Mouse (Mus musculus) testis, adult 2 months (tissue): ENCODE measurements around the gene Naga. TPM values are rescaled to one million over a fixed set of nuclear protein-coding genes. Genes with fewer than 3 reads are reported as not detected.

Experiments
- H3K27ac ChIP-seq: fragments of 200-500 bp; 2 replicates; pipeline ENCODE4 v1.5.1; 2012; ENCODE audit warnings: low read depth, low read length; ENCODE audit not compliant: control insufficient read depth, insufficient read depth
- H3K27me3 ChIP-seq: fragments of 200-500 bp; 2 replicates; pipeline ENCODE4 v1.6.1; 2012; ENCODE audit warnings: mild to moderate bottlenecking, low read length, moderate library complexity; ENCODE audit not compliant: control insufficient read depth, insufficient read depth
- H3K36me3 ChIP-seq: fragments of 200-500 bp; 2 replicates; pipeline ENCODE4 v1.6.1; 2012; ENCODE audit warnings: mild to moderate bottlenecking, low read length; ENCODE audit not compliant: control insufficient read depth, insufficient read depth
- H3K4me1 ChIP-seq: fragments of 200-500 bp; 2 replicates; pipeline ENCODE4 v1.6.1; 2012; ENCODE audit warnings: low read length; ENCODE audit not compliant: control insufficient read depth, insufficient read depth
- H3K4me3 ChIP-seq: fragments of 200-500 bp; 2 replicates; pipeline ENCODE4 v1.5.1; 2012; ENCODE audit warnings: low read depth, mild to moderate bottlenecking, low read length, moderate library complexity, mixed read lengths; ENCODE audit not compliant: control insufficient read depth
- CTCF ChIP-seq: fragments of 200-500 bp; IDR thresholded peaks from 2 replicates; pipeline ENCODE4 v1.5.1; 2012; ENCODE audit warnings: low read depth, mild to moderate bottlenecking, inconsistent platforms, low read length, moderate library complexity; ENCODE audit not compliant: control insufficient read depth, insufficient read depth, insufficient replicate concordance
- POLR2A ChIP-seq: fragments of 200-500 bp; IDR thresholded peaks from 2 replicates; pipeline ENCODE4 v1.6.1; 2012; ENCODE audit warnings: low read depth, mild to moderate bottlenecking, inconsistent platforms, low read length, moderate library complexity; ENCODE audit not compliant: control insufficient read depth
- polyA plus RNA-seq: library from polyadenylated mRNA; depleted of rRNA; stranded (reverse); fragments of >200 nt; gene quantifications from 2 replicates; pipeline ENCODE4 v1.2.3, GENCODE M21; 2012

Naga gene
- polyA plus RNA-seq, 1 experiment: 48.9 TPM

DNA sequence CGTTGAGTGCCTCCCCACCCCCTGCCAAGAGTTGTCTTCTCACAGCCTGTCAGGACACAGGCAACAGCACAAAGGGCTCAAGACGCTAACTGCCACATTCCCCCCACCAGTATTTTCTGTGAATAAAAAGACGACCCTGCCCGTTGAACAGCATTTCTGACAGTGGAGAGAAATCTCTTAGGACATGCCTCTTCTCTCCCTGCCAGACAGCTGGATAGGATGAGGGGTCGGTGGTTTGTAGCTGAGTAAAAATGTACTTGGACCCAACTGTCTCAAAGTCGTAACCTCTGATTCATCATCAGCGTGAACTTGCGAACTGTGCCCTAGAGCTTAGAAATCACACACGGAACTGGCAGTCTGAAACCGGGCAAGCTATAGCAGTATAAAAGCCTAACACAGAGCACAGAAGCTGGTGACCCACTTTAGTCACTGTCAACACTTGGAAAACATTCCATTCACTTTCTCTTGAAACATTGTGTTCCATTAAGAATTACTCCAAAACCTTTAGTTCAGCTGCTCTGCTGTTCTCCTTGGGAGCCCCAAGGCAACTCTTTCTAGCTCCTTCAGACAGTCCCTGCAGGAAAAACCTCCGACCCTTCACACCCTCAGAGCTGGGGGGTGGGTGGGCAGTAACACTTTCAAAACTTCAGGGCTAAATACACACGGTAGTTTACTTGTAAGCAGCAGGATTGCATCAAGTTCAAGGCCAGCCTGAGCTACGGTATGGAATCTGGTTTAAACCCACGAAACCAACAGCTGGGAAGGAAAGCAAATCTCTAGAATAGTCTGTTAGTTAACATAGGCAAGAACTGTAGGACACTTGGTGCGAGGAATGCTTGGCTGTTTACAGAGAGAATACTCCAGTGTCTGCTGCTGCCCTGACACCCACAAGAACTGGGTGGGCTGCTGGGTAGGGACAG is 39.8 kb upstream of the Naga start:
- H3K36me3 ChIP-seq: no peaks in the 10 kb centered on the region
- H3K27me3 ChIP-seq: no peaks in the 10 kb centered on the region
- no peak overlapping the region for H3K4me3 ChIP-seq
- peak overlapping the region; percentile 73 for H3K27ac ChIP-seq
- H3K4me1 ChIP-seq: peaks cover 13% of the 10 kb centered on the region
- no peak for TF ChIP-seq CTCF
- no peak for TF ChIP-seq POLR2A

DNA sequence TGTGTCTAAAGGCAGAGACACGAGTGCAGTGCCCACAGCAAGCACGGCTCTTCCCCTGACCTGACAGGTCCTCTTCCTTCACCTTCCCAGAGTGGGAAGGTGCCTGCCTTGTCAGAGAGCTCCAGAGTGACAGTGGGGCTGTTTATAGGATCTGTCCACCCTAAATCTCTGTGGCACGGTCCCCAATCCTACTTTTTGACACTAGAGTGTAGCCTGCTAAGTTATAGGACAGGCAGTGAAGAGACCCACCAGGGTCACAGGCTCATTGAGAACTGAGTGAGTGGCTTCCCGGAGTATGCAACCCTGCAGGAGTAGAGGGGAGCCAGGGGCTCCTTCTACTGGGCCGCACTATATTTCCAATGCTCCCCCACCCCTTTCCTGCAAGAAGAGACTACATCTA is 39.0 kb upstream of the Naga start:
- H3K4me1 ChIP-seq: peaks cover 13% of the 10 kb centered on the region
- H3K4me3 ChIP-seq: no peak overlapping the region
- no peaks in the 10 kb centered on the region for H3K36me3 ChIP-seq
- H3K27ac ChIP-seq: no peak overlapping the region
- H3K27me3 ChIP-seq: no peaks in the 10 kb centered on the region
- no peak for TF ChIP-seq POLR2A
- TF ChIP-seq CTCF: no peak

DNA sequence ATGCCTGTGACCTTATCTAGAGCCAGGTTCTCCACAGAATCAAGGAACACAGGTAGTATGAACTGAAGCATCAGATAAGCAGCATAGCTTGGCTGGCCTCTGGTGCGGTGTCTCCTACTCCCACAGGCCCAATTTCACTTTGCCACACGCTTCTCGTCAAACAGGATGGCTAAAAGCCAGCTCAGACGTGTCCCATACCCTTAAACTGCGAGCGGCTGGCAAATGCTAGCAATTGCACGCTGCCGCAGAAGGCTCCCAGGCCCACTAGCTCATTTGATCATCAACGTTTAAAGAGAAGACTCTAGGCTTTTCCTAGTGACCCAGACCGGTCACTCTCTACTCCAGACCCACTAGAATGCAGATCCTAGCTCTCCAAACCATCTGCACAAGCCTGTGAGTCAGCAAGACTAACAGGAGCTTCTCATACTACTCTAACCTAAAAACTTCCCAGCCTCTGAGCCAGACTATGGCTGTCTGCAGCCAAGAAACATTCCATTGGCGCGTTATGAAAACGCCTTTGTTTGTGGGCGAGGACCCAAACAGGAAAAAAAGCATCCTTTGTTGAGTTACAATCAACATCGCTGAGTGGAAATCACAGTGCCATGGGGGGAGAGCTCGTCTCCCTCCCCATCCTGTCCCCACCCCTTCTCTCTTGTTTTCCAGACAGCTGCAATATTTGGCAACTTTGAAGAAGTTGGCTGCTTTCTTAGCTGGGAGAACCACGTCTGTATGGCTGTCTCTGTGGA is 37.8 kb upstream of the Naga start:
- H3K27me3 ChIP-seq: no peaks in the 10 kb centered on the region
- TF ChIP-seq POLR2A (no peak), CTCF (no peak)
- no peak overlapping the region for H3K27ac ChIP-seq
- H3K4me1 ChIP-seq: peaks cover 11% of the 10 kb centered on the region
- H3K36me3 ChIP-seq: no peaks in the 10 kb centered on the region
- H3K4me3 ChIP-seq: no peak overlapping the region

DNA sequence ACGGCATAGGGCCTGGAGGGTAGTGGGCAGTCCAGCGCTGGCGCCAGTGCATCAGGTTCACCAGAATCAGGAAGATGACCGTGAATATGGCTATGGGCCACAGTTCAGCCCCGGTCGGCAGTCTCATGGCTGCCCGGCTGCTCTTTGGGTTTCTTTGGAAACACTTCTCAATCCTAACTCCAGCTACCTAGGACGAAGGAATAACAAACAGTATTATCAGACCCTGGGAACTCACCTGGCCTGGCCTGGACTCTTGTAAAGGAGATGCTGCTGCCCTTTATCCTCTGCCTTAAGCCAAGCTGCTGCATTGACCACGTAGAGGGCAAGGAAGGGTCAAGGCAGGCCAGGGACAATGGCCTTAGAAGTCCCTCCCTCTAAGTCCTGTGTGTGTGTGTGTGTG is 37.1 kb upstream of the Naga start:
- TF ChIP-seq CTCF (no peak), POLR2A (no peak)
- H3K36me3 ChIP-seq: no peaks in the 10 kb centered on the region
- H3K4me1 ChIP-seq: peaks cover 10% of the 10 kb centered on the region
- no peaks in the 10 kb centered on the region for H3K27me3 ChIP-seq
- no peak overlapping the region for H3K27ac ChIP-seq
- H3K4me3 ChIP-seq: no peak overlapping the region

DNA sequence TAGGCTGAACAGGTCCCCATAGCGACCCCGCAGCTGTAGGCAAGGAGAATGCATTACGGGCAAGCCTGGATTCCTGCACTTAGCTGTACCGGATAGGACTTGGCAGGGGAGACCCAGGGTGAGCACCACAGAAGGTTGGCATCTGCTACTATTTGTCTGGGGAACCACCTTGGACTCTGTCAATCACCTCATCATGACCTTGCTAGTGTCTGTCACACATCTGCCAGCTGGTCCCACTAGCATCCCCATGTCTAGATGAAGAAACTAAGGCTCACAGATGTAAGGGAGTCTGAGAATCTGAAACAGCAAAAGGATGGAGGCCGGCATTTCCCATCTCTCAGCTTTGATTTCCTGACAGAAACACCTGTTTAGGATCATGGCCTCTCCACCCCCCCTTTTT is 35.7 kb upstream of the Naga start:
- TF ChIP-seq CTCF (no peak), POLR2A (no peak)
- Histone ChIP-seq H3K4me1 (peaks cover 2% of the 10 kb centered on the region), H3K27ac (no peak overlapping the region), H3K36me3 (no peaks in the 10 kb centered on the region), H3K4me3 (no peak overlapping the region), H3K27me3 (no peaks in the 10 kb centered on the region)

DNA sequence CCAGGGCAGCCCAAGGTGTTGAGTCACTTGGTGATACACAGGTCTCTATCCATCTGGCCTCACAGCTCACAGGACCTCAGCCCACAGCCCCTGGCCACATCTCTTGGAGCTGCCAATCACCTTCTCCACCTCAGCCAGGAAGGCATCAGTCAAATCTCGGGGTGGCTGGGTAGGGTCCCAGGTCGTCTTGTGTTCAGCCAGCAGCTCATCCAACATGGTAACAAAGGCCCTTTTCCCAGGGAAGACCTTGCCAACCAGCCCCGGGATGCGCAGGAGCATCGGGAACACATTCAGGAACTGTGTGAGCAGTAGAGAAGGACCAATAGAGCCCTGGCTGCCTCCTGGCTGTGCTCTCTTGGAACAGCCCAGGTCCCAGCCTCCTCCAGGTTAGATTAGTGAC is 34.3 kb upstream of the Naga start:
- H3K27me3 ChIP-seq: no peaks in the 10 kb centered on the region
- TF ChIP-seq POLR2A (no peak), CTCF (no peak)
- H3K27ac ChIP-seq: no peak overlapping the region
- H3K4me1 ChIP-seq: no peaks in the 10 kb centered on the region; the same call in 1 of the 2 replicates
- no peak overlapping the region for H3K4me3 ChIP-seq
- no peaks in the 10 kb centered on the region for H3K36me3 ChIP-seq

DNA sequence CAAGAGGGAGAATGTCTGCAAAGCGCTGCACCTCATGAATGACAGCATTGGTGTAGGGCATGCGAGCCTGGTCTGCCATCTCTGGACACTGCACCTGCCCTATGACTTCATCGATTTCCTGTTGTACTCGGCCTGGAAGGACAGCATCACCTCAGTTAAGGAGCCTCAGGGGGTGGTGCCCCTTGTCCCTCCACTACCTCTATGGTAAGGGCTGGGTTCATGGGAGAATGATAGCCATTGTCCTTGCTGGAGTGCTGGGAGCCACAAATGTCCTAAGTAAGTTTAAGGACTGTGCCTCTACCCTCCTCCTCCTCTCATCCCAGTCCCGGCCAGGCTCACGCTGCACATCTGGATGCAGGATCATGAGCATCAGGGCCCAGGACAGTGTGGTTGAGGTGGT is 33.7 kb upstream of the Naga start:
- Histone ChIP-seq H3K36me3 (no peaks in the 10 kb centered on the region), H3K27ac (no peak overlapping the region), H3K4me3 (no peak overlapping the region), H3K27me3 (no peaks in the 10 kb centered on the region), H3K4me1 (no peaks in the 10 kb centered on the region; the same call in 1 of the 2 replicates)
- TF ChIP-seq CTCF: no peak
- no peak for TF ChIP-seq POLR2A
